Mouse (Mus musculus): Measurements from ENCODE around the gene Arl14.

Arl14 gene

GRCm38 (mm10) chr3:69221806-69222501 is at the start of gene Arl14:
Gene Arl14, plus strand, starts transcription at chr3:69222419.
- no peak for ATAC-seq (ENCODE audit: insufficient number of reproducible peaks, low FRiP score, low TSS enrichment)

- ATAC-seq (ENCODE audit: insufficient number of reproducible peaks, low FRiP score, low TSS enrichment) = no peak
Observed at GRCm38 (mm10) chr3:69175229-69175628, 47.0 kb upstream of the Arl14 start.

GRCm38 (mm10) chr3:69177168-69177797 is 44.9 kb upstream of the Arl14 start:
- no peak for ATAC-seq (ENCODE audit: insufficient number of reproducible peaks, low FRiP score, low TSS enrichment)

GRCm38 (mm10) chr3:69177914-69178313 is 44.3 kb upstream of the Arl14 start:
- no peak for ATAC-seq (ENCODE audit: insufficient number of reproducible peaks, low FRiP score, low TSS enrichment)

GRCm38 (mm10) chr3:69178365-69179004 is 43.7 kb upstream of the Arl14 start:
- ATAC-seq (ENCODE audit: insufficient number of reproducible peaks, low FRiP score, low TSS enrichment) = no peak

- no peak for ATAC-seq (ENCODE audit: insufficient number of reproducible peaks, low FRiP score, low TSS enrichment)
Observed at GRCm38 (mm10) chr3:69181531-69181930, 40.7 kb upstream of the Arl14 start.

GRCm38 (mm10) chr3:69182225-69182624 is 40.0 kb upstream of the Arl14 start:
- ATAC-seq (ENCODE audit: insufficient number of reproducible peaks, low FRiP score, low TSS enrichment) = no peak

- no peak for ATAC-seq (ENCODE audit: insufficient number of reproducible peaks, low FRiP score, low TSS enrichment)
Observed at GRCm38 (mm10) chr3:69185244-69185643, 37.0 kb upstream of the Arl14 start.

- ATAC-seq (ENCODE audit: insufficient number of reproducible peaks, low FRiP score, low TSS enrichment) = no peak
Observed at GRCm38 (mm10) chr3:69186031-69186430, 36.2 kb upstream of the Arl14 start.

- ATAC-seq (ENCODE audit: insufficient number of reproducible peaks, low FRiP score, low TSS enrichment) = no peak
Observed at GRCm38 (mm10) chr3:69186643-69187042, 35.6 kb upstream of the Arl14 start.

GRCm38 (mm10) chr3:69192995-69193394 is 29.2 kb upstream of the Arl14 start:
- ATAC-seq (ENCODE audit: insufficient number of reproducible peaks, low FRiP score, low TSS enrichment) = no peak

GRCm38 (mm10) chr3:69194496-69194895 is 27.7 kb upstream of the Arl14 start:
- ATAC-seq (ENCODE audit: insufficient number of reproducible peaks, low FRiP score, low TSS enrichment) = no peak

GRCm38 (mm10) chr3:69195251-69195650 is 27.0 kb upstream of the Arl14 start:
- no peak for ATAC-seq (ENCODE audit: insufficient number of reproducible peaks, low FRiP score, low TSS enrichment)

- ATAC-seq (ENCODE audit: insufficient number of reproducible peaks, low FRiP score, low TSS enrichment) = no peak
Observed at GRCm38 (mm10) chr3:69198098-69198497, 24.1 kb upstream of the Arl14 start.

- no peak for ATAC-seq (ENCODE audit: insufficient number of reproducible peaks, low FRiP score, low TSS enrichment)
Observed at GRCm38 (mm10) chr3:69200251-69200650, 22.0 kb upstream of the Arl14 start.

GRCm38 (mm10) chr3:69201206-69201605 is 21.0 kb upstream of the Arl14 start:
- no peak for ATAC-seq (ENCODE audit: insufficient number of reproducible peaks, low FRiP score, low TSS enrichment)

GRCm38 (mm10) chr3:69202876-69203275 is 19.3 kb upstream of the Arl14 start:
- ATAC-seq (ENCODE audit: insufficient number of reproducible peaks, low FRiP score, low TSS enrichment) = no peak

- ATAC-seq (ENCODE audit: insufficient number of reproducible peaks, low FRiP score, low TSS enrichment) = no peak
Observed at GRCm38 (mm10) chr3:69205266-69206054, 16.8 kb upstream of the Arl14 start.

- no peak for ATAC-seq (ENCODE audit: insufficient number of reproducible peaks, low FRiP score, low TSS enrichment)
Observed at GRCm38 (mm10) chr3:69206193-69206893, 15.9 kb upstream of the Arl14 start.

Measured in cerebellum, adult (tissue).